Mouse (Mus musculus) hindlimb bud, embryonic 11.5 days (tissue): ENCODE data around the gene Tmpo.
A peak's percentile ranks its signal among the peaks of the same experiment; 100 is the strongest.
"Not testable (repeated sequence)": the region's sequence is repeated elsewhere in the genome, so short reads cannot be mapped to it uniquely, and the experiment has no call there.

Source experiments
- DNase-seq: peaks from one replicate; pipeline ENCODE4 v3.0.0-alpha.2; 2012; ENCODE audit warnings: low read depth, low spot score; ENCODE audit errors: extremely low spot score

Gene Tmpo

DNA sequence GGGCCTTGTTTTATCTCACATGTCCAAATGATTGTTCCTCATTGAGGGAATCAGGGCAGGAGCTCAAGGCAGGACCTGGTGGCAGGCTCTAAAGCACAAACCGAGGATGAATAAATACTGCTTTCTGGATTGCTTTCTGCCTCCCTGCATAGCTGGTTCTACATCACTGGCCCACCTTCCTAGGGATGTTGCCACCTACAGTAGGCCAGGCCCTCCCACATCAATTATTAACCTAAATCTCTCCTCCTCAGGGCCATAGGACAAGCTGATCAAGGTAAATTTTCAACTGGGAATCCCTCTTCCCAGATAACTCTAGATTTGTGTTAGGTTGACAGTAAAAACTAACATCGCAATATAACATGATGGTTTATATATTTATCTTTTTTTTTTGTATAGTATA, 4.6 kb upstream of the Tmpo start:
- DNase-seq: no peak

DNA sequence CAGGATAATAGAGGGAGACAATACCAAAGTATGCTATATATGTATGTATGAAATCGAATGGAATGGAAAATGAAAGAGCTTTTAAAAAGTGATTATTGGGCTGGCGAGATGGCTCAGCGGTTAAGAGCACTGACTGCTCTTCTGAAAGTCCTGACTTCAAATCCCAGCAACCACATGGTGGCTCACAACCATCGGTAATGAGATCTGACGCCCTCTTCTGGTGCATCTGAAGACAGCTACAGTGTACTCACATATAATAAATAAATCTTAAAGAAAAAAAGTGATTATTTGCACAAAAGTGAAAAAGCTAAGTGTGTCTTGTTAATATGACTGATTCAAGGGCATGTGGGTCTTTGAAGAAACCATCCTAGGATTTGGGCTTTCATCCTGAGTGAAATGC, 3.8 kb upstream of the Tmpo start:
- DNase-seq: not testable (repeated sequence)

DNA sequence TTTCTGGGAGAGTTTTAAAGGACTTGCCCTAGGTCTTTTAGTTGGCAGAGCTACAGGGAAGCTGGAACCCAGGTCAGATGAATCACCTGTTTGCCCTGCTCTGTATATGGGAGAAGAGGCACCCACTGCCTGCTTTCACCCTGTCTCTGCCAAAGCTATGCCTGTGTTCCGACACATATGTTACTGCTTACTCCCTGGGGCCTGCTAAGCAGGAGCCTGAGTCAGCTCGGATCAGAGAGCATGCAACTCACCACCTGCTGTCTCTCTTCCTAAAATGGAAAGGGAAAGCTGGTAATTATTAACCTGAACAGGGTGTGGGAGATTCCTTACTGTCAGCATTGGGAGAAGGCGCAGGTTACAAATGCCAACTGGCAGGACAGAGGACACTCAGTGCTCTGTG, 2.2 kb upstream of the Tmpo start:
- no peak for DNase-seq

DNA sequence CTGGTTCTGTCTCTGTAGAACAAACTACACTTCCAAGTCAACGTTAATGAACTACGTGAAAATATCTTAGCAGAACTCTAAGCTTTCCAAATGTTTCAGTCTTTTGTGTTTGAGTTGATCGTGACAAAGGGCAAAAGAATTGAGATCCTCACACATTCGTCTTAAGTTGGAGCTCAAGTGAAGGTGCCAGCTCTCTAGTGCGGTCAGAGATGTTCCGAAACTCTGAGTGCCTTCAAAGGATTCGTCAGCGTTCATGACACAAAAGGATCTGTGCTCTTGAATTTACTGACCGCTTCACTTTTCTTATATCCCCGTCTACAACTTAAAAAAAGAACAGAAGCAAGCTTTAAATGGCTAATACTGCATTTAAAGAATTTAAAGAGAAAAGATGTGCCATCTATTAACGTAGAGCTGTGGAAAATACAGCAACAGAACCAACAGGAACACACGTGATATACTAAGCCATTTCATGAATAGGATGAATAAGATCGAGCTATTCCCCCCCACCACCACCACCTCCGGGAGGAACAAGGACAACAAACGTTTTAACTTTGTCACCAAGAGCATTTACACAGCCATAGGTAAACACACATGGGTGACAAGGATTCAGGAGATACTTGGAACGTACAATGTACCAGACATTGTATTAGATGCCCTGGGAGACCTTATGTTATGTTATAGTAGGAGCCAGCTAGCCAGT, 1.3 kb upstream of the Tmpo start:
- no peak for DNase-seq

DNA sequence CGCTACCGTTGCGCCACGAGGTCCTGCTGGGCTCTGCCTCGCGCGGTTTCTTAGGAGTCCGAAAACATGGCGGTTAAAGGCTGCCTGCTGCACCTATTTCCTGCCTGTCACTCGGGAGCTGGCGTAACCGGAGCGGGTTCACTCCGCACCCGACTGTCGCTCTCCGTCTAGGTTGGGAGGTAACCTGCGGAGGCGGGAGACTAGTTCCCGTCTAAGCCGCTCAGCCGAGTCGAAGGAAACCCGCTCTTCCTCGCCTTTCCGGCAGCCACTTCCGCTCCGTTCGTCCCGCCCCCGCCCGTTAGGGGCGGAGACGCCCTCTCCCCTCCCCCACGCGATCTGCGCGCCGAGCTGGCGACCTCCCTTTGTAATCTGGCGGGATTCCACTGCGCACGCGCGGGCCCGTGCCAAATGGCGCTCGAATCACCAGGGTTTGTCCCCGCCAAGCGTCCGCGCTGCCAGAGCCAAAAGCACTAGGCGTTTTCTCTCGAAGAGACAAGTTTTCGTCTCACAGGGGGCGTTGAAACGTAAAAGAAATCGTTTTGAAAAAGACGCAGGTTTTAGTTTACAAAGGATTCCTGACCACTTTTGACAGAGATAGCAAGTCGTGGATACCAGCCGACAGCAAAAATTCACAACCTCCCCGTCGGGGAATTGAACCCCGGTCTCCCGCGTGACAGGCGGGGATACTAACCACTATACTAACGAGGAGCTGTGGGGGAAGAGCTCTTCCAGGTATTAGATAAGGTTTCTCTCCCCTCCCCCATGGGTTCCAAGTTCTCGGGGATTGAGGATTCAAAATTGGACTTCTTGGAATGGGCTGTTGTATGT, 560 bp upstream of the Tmpo start:
- DNase-seq: peak; percentile 99

DNA sequence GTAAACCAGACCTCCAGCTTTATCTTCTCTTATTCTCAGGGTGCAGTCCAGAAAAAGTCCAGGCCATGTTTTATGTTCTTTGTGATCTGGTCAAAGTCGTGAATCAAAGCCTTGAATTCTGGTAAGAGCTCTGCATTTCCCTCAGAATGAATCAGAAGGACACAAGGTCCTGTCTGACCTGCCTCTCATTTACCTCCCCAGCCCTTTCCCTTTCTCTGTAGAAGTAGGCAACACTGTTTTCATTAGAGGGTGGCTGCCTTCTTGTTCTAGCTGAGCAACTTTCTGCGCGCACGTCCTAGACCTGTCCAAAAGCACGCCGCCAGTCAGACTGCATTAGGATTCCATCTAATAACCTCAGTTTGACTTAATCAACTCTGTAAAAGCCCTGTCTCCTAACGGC, 814 bp downstream of the Tmpo start:
- DNase-seq: no peak

DNA sequence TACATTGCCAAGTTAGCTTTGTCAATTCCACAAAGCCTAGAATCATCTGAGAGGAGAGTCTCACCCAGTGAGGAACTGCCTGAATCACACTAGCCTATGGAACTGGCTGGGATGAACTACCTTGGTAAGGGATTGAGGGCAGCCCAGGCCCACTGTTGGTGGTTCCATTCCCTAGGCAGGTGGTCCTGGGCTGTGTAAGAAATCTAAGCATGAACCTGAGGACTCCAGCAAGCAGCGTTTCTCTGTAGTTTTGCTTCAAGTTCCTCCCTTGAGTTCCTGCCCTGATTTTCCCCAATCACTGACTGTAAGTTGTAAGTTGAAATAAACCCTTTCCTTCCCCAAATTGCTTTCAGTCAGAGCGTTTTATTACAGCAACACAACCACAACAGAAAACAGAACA, 1.3 kb downstream of the Tmpo start:
- DNase-seq: no peak

DNA sequence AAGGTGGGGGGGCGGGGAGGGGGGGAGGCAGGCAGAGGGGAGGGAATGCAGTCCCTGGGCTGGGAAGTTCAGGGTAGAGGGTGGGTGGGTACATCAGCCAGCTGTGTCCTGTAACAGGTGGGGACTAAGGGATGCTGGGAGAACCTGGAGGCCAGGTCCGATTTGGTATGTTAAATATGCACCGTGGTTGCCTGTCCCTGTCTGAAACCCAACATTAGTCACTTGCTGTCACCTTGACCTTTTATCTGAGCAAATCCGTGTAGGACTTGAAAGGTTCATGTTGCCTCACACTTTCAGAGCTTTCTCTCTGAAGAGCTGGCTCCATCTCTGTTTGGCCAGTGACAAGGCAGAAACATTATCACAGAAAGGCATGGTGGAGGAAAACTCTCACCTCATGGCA, 3.9 kb downstream of the Tmpo start:
- DNase-seq: no peak

DNA sequence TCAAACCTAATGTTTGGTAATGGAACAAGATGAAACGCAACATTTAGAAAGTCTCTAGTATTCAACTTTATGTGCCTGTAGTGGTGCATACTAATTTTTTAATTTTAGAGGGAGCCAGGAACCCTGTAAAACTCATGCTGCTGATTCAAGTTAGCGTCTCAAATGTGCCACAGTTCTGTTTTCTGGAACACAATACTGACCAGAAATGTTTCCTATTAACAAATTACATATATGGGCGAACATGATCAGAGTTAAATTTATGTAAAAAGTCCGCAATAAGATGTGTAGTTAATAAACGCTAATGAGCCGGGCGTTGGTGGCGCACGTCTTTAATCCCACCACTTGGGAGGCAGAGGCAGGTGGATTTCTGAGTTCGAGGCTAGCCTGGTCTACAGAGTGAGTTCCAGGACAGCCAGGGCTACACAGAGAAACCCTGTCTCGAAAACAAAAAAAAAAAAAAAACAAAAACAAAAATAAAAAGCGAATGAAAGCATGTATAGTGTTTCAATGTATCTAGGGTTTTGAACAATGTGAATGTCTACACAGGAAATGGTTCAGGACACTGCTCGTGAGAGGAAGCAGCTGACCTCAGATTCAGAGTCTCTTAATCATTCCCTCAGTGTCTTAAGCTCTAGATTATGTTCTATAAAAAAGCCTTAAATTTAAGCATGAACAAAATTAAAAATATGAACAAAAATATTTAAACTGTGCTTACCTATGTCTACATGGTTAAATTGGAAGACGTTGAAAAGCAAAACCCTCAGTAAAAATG, 8.6 kb downstream of the Tmpo start:
- no peak for DNase-seq

DNA sequence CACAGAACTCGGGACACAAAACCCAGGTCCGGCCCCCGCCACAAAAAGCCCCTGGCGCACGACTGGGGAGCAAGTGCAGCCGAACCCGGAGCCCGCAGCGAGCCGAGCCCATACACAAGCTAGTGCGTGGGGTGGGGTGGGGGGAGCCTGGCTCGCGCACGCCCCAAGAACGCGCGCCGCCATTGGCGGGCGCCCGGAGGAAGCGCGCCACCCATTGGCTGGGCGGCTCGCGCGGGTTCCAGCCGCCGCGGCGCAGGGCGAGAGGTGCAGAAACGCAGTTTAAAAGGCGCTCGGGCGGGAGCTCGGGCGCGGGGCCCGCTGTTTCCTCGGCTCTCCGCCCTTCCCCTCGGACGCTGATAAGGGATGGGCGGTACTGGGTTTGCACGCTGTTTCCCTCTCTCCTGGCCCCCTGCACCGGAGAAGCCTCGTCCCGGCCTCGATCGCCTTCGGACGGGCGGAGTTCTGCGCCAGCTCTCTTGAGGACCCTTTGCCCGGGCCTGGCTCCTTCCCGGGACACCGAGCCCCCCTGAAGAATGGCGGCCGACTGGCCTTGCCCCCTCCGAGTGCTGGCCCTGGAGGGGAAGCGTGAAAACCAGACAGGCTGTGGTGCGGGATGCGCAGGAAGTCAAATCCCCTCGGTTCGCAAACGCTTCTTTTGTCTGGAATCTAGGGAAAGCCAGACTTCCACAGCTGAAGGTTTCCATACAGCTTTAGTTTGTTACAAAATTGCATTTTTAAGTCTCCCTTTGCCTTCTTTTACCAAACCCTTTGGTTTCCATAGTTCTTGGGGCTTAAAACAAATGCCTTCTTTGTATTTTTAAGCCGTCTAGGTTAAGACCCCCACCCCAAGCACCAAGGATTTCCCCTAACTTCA, 9.4 kb downstream of the Tmpo start:
- DNase-seq: no peak

DNA sequence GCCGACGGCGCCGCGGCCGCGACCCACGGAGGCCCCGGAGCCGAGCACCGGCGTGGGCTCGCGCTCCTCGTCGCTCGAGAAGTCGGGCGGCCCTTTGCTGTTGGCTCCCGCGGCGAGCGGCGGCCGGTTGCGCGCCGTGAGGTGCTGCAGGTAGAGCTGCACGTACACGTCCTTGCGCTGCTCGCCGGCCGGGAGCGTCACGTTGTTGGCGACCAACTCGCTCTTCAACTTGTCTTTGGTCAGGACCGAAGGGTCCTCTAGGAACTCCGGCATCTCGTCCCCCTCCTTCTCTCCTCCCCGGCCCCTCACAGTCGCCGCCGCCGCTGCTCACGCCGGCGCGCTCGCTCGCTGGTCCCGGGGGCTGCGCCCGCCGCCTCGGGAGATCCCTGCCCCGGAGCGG, 10.1 kb downstream of the Tmpo start:
- no peak for DNase-seq

DNA sequence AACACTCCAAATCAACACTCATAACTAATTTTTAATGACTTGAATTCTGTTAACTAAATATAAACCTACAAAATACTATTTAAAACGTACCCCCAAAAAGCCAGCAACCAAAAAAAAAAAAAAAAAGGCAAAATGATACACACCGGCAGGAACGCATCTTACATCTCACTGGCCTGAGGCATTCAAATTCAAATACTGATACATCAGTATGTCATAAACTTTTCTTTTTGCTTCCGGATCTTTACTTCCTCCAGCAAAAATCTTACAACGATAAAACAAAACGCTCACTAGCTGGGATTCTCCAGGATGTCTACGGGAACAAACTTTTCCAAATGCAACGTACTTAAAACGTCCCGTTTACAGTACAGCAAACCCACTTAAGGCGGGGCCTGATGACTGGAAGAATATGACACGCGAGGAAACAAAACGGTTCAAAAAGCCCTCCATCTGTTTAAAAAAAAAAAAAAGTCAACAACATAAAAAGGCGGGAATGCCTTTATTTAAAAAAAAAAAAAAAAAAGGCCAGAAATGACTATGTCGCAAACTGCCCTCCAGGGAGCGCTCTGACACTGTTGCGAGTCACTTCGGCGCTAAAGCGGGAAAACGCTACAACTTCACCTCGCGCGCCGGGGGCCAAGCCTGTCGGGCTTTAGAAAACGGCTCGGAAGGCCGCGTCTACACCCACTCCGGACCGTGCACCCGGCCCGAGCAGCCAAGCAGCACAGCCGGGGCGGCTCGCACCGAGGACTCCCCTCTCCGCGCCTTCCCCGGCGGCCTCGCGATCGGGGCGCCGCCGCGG, 10.8 kb downstream of the Tmpo start:
- no peak for DNase-seq

DNA sequence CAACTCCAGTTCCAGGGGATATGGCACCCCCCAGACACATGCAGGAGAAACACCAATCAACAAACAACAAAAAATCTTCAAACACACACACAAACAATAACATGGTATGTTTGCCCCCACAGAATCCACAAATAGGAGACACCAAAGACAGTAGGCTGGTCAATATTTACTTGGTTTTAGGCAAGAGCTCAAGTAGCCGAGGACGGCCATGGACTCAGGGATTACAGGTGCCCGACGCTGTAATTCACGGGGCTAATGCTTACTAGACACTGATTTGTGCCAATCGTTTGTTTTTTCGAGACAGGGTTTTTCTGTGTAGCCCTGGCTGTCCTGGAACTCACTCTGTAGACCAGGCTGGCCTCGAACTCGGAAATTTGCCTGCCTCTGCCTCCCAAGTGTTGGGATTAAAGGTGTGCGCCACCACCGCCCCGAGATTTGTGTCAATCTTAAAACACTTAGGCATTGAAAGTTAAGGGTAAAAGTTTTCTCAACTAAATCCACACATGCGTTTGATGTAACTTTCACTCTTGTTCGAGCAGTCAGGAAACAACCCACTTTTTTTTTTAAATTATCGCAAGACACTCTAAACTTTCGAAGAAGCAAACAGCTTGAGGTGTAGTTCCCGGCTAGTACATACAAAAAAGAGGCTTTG, 11.6 kb downstream of the Tmpo start:
- no peak for DNase-seq

DNA sequence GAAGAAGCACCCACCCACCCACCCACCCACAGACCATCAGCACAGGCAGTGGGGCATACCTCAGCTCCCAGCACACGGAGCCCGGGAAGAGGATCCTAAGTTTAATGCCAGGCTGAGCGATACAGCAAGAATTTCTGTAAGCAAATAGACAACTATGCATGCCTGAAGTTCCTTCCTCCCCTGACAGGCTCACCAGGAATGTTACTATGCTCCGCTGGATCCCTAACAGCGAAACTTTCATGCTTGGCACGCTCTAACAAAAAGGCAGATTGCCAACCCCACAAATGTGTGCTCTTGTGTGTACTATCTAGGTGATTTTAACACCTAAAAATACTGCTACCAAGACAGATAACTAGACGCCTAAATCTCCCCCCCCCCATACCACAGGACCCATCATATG, 13.8 kb downstream of the Tmpo start:
- no peak for DNase-seq

DNA sequence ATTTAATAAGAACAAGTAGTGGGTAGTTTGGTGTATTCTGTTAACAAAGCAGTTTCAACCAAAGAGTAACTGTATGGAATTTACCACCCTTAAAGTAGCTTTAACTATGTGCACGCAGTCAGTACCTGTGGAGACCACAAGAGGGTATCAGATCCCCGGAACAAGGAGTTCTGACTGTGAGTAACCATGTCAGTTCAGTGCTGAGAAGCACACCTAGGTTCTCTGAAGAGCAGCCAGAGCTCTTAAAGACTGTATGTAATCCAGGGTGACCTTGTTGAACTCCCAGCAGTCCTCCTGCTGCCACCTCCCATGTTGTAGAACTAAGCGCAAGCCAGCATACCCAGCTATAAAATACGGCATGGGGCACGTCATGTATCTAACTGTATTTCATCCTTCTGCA, 14.2 kb downstream of the Tmpo start:
- no peak for DNase-seq

DNA sequence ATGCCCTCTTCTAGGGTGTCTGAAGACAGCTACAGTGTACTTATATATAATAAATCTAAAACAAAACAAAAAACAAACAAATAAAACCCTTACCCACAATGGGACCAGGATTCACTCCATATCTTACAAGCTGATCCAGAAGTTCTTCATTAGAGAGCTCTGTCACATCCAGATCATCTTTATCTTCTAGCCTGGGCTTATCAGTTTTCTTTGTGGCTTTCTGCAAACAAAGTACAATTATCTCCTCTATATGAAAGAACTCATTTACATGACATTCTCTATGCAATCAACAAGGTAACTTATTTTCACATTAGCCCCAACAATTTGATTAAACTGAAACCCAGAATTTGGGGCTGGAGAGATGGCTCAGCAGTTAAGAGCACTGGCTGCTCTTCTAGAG, 15.3 kb downstream of the Tmpo start:
- DNase-seq: no peak

DNA sequence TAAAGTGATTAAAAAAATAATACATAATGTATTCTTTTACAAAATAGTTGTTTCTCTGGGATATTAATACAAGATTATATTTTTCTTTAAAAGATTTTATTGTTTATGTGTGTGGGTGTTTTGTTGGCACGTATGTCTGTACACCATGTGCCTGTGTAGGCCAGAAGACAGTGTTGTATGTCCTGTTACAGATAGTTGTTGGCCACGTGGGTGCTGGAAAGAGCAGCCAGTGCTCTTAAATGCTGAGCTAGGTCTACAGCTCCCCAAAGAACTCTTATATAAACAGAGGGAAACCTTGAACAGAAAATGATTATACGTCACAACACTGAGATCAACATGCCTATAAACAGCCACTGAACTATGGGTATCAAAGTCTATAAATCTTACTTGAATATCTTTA, 16.6 kb downstream of the Tmpo start:
- no peak for DNase-seq

DNA sequence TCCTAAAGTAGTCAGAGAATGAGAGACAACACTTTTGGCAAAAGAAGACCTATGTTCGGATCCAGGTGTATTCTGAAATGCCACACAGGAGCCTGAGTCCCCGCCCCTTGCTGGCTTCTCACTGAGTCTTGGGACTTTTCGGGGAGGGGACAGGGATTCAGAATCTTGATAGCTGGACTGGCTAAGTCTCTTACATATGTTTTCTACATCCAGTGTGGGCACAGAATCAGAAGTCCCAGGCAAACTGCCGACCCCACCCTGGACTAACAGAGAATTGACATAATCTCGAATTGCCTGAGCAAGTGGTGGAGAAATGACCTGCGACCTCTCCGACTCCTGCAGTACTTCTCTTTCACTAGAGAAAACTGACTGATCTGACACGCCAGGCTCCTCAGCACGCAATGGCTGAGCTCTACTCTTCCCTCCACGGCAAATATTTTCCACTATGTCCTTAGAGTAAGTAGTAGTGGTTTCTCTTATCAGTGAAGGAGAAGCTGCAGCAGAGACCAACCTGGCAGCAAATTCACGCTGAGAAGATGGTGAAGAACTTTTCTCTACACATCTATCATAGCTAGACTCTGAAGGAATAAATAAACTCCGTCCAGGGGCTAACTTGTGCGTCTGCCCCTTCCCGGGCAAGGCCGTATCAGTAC, 18.5 kb downstream of the Tmpo start:
- no peak for DNase-seq

DNA sequence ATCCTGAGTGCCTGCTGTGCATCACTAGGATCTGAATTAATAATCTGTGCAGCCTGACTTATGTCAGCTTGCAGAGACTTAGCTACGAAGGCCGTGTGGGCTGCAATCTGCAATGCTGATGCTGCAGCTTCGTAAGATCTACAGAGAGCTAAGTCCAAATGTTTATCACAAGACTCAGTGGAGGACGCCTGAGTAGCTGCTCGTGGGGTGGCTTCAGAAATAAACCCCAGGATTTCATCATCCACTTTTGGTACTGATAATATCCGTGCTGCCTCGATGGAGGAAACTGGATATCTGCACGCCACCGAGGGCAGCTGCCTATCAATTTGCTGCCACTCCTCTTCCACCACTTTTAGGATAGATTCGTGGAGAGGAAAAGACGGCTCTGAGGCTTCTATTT, 19.0 kb downstream of the Tmpo start:
- DNase-seq: no peak
